Mouse (Mus musculus): Measurements from ENCODE around the gene Scly. TPM values are rescaled to one million over a fixed set of nuclear protein-coding genes. Genes with fewer than 3 reads are reported as not detected.

Scly gene
- polyA plus RNA-seq (2014; fragmentation: Illumina TruSeq; extraction: RNeasy Lipid Tissue Mini Kit (QIAGEN cat#74804); ENCODE audit: insufficient read depth, low read depth, low replicate concordance) = 14.3 TPM

GRCm38 (mm10) chr1:91297799-91298744, at the start of gene Scly:
TSS of gene Scly (plus strand) at chr1:91298338.

GRCm38 (mm10) chr1:91249564-91250414, 48.3 kb upstream of the Scly start, which contains the start of gene Ube2f:
TSS of gene Ube2f (plus strand) at chr1:91250304.

GRCm38 (mm10) chr1:91321760-91322438, 23.8 kb downstream of the Scly start, which contains the start of gene Espnl:
TSS of gene Espnl (plus strand) at chr1:91322075.

GRCm38 (mm10) chr1:91350841-91351240, 52.7 kb downstream of the Scly start, which contains the start of gene Klhl30:
TSS of gene Klhl30 (plus strand) at chr1:91351016.

GRCm38 (mm10) chr1:91366215-91367108, 68.3 kb downstream of the Scly start, which contains the start of gene Erfe:
TSS of gene Erfe (plus strand) at chr1:91366430.

Other genes starting within 250 kb of the Scly start
- gene Rbm44, start 153.2 kb upstream of the Scly start, polyA plus RNA-seq (2014; fragmentation: Illumina TruSeq; extraction: RNeasy Lipid Tissue Mini Kit (QIAGEN cat#74804); ENCODE audit: insufficient read depth, low read depth, low replicate concordance) = not detected
- 32.9 TPM for gene Ramp1, start 118.5 kb upstream of the Scly start, polyA plus RNA-seq (2014; fragmentation: Illumina TruSeq; extraction: RNeasy Lipid Tissue Mini Kit (QIAGEN cat#74804); ENCODE audit: insufficient read depth, low read depth, low replicate concordance)
- gene Ube2f, start 48.0 kb upstream of the Scly start, polyA plus RNA-seq (2014; fragmentation: Illumina TruSeq; extraction: RNeasy Lipid Tissue Mini Kit (QIAGEN cat#74804); ENCODE audit: insufficient read depth, low read depth, low replicate concordance) = 38.3 TPM
- gene Espnl, start 23.7 kb downstream of the Scly start, polyA plus RNA-seq (2014; fragmentation: Illumina TruSeq; extraction: RNeasy Lipid Tissue Mini Kit (QIAGEN cat#74804); ENCODE audit: insufficient read depth, low read depth, low replicate concordance) = 0.08 TPM
- 0.38 TPM for gene Klhl30, start 52.7 kb downstream of the Scly start, polyA plus RNA-seq (2014; fragmentation: Illumina TruSeq; extraction: RNeasy Lipid Tissue Mini Kit (QIAGEN cat#74804); ENCODE audit: insufficient read depth, low read depth, low replicate concordance)
- 0.11 TPM for gene Erfe, start 68.1 kb downstream of the Scly start, polyA plus RNA-seq (2014; fragmentation: Illumina TruSeq; extraction: RNeasy Lipid Tissue Mini Kit (QIAGEN cat#74804); ENCODE audit: insufficient read depth, low read depth, low replicate concordance)
- 67.9 TPM for gene Ilkap, start 100.5 kb downstream of the Scly start, polyA plus RNA-seq (2014; fragmentation: Illumina TruSeq; extraction: RNeasy Lipid Tissue Mini Kit (QIAGEN cat#74804); ENCODE audit: insufficient read depth, low read depth, low replicate concordance)
- 36.2 TPM for gene Hes6, start 115.7 kb downstream of the Scly start, polyA plus RNA-seq (2014; fragmentation: Illumina TruSeq; extraction: RNeasy Lipid Tissue Mini Kit (QIAGEN cat#74804); ENCODE audit: insufficient read depth, low read depth, low replicate concordance)
- 2.2 TPM for gene Per2, start 161.0 kb downstream of the Scly start, polyA plus RNA-seq (2014; fragmentation: Illumina TruSeq; extraction: RNeasy Lipid Tissue Mini Kit (QIAGEN cat#74804); ENCODE audit: insufficient read depth, low read depth, low replicate concordance)
- gene Traf3ip1, start 196.3 kb downstream of the Scly start, polyA plus RNA-seq (2014; fragmentation: Illumina TruSeq; extraction: RNeasy Lipid Tissue Mini Kit (QIAGEN cat#74804); ENCODE audit: insufficient read depth, low read depth, low replicate concordance) = 17.5 TPM
- 6.1 TPM for gene Asb1, start 242.2 kb downstream of the Scly start, polyA plus RNA-seq (2014; fragmentation: Illumina TruSeq; extraction: RNeasy Lipid Tissue Mini Kit (QIAGEN cat#74804); ENCODE audit: insufficient read depth, low read depth, low replicate concordance)

Measured in lung, adult 10 weeks (tissue).